Comparison of ENCODE assay signal across 16 mouse cellular contexts in genomic region chr10:111388545-111389320, GRCm38 (mm10).
DNase-seq lines count a peak whose midpoint lies in the region; ATAC-seq lines count a peak whose summit lies in the region.
"Had no signal": no experiment of that assay in that cellular context is flagged by ENCODE, and none has a peak within 500 bp of the region (broad histone marks: within the 10 kb centered on the region; RNA-seq: fewer than 3 reads in every experiment).

No protein-coding gene starts in this region.

- DNase-seq in heart, embryonic 10.5 days (ENCODE audit: low spot score), result no peak
- no peak for DNase-seq in heart, postnatal 25 days (ENCODE audit: low spot score)
- peak; percentile 28 for DNase-seq in NIH3T3 (ENCODE audit: low read depth)
- no peak for DNase-seq in gastrocnemius, postnatal 25 days
- no peak for DNase-seq in frontal cortex, postnatal 36 days (ENCODE audit: low spot score in 2 of 2)
- DNase-seq: adrenal gland, adult 8-10 months; gastrocnemius, postnatal 36 days; kidney, postnatal 14 days; thymus, postnatal 4 days had no signal

- 76% methylated on average over 12 of the region's 12 CpGs for WGBS in heart, embryonic 10.5 days
- 84% methylated on average over 12 of the region's 12 CpGs for WGBS in hindbrain, embryonic 12.5 days
- 72% methylated on average over 12 of the region's 12 CpGs for WGBS in midbrain, embryonic 16.5 days

- H3K4me2 ChIP-seq in hindbrain, embryonic 12.5 days (replicated peaks), result no peak overlapping the region
- peak overlapping the region; percentile 53 for H3K4me2 ChIP-seq in midbrain, embryonic 16.5 days (ENCODE audit: low read length)
- H3K4me2 ChIP-seq: intestine, embryonic 15.5 days had no signal

- H3K9me3 ChIP-seq in heart, embryonic 10.5 days, result no peaks in the 10 kb centered on the region
- no peaks in the 10 kb centered on the region; the same call in 1 of the 2 replicates for H3K9me3 ChIP-seq in hindbrain, embryonic 12.5 days (replicated peaks)
- no peaks in the 10 kb centered on the region for H3K9me3 ChIP-seq in midbrain, embryonic 16.5 days (replicated peaks; ENCODE audit: control insufficient read depth, low read length, poor library complexity, severe bottlenecking)
- H3K9me3 ChIP-seq: heart, embryonic 15.5 days; intestine, embryonic 15.5 days; limb, embryonic 12.5 days; lung, embryonic 15.5 days had no signal

- intact Hi-C loops in heart, postnatal 25 days (cut with DNase I), result no loop called here

- peak overlapping the region; percentile 26; the same call in 1 of the 2 replicates for H3K27ac ChIP-seq in heart, embryonic 10.5 days
- H3K27ac ChIP-seq in hindbrain, embryonic 12.5 days, result no peak overlapping the region
- no peak overlapping the region for H3K27ac ChIP-seq in midbrain, embryonic 16.5 days (ENCODE audit: low read length)
- H3K27ac ChIP-seq: limb, embryonic 12.5 days had no signal

- H3K27me3 ChIP-seq in heart, embryonic 10.5 days (ENCODE audit: insufficient read depth, poor library complexity, severe bottlenecking), result no peaks in the 10 kb centered on the region
- no peaks in the 10 kb centered on the region for H3K27me3 ChIP-seq in hindbrain, embryonic 12.5 days
- H3K27me3 ChIP-seq in midbrain, embryonic 16.5 days (ENCODE audit: control insufficient read depth, insufficient read depth, low read depth, low read length), result no peaks in the 10 kb centered on the region
- H3K27me3 ChIP-seq: CH12.LX; heart, embryonic 15.5 days; intestine, embryonic 15.5 days; limb, embryonic 12.5 days; lung, embryonic 15.5 days had no signal

- no peak overlapping the region for H3K4me3 ChIP-seq in heart, embryonic 10.5 days
- no peak overlapping the region for H3K4me3 ChIP-seq in hindbrain, embryonic 12.5 days
- H3K4me3 ChIP-seq in midbrain, embryonic 16.5 days (ENCODE audit: low read depth, low read length), result peak overlapping the region; percentile 28; the same call in 1 of the 2 replicates
- H3K4me3 ChIP-seq: heart, embryonic 15.5 days; intestine, embryonic 15.5 days; limb, embryonic 12.5 days; lung, embryonic 15.5 days had no signal

- peaks cover 27% of the 10 kb centered on the region for H3K4me1 ChIP-seq in heart, embryonic 10.5 days
- H3K4me1 ChIP-seq in hindbrain, embryonic 12.5 days, result no peaks in the 10 kb centered on the region
- peaks cover 3% of the 10 kb centered on the region; the same call in 1 of the 2 replicates for H3K4me1 ChIP-seq in midbrain, embryonic 16.5 days (ENCODE audit: control insufficient read depth, insufficient read depth, low read length)
- H3K4me1 ChIP-seq: intestine, embryonic 15.5 days had no signal

- peak; percentile 32 for ATAC-seq in hindbrain, embryonic 12.5 days (ENCODE audit: low FRiP score)
- ATAC-seq in midbrain, embryonic 16.5 days, result peak; percentile 59

- H3K36me3 ChIP-seq in heart, embryonic 10.5 days, result no peaks in the 10 kb centered on the region
- no peaks in the 10 kb centered on the region for H3K36me3 ChIP-seq in hindbrain, embryonic 12.5 days
- H3K36me3 ChIP-seq in midbrain, embryonic 16.5 days (ENCODE audit: control insufficient read depth, insufficient read depth, low read length), result no peaks in the 10 kb centered on the region
- H3K36me3 ChIP-seq: heart, embryonic 15.5 days; intestine, embryonic 15.5 days; limb, embryonic 12.5 days; lung, embryonic 15.5 days had no signal

- H3K9ac ChIP-seq in hindbrain, embryonic 12.5 days, result no peak overlapping the region
- no peak overlapping the region for H3K9ac ChIP-seq in midbrain, embryonic 16.5 days (ENCODE audit: low read depth, low read length)
- H3K9ac ChIP-seq: heart, embryonic 15.5 days; intestine, embryonic 15.5 days; limb, embryonic 12.5 days; lung, embryonic 15.5 days had no signal
